Mouse (Mus musculus): ENCODE results near the gene Olfr1215.
"Not testable (repeated sequence)": the region's sequence is repeated elsewhere in the genome, so short reads cannot be mapped to it uniquely, and the experiment has no call there.

Gene Olfr1215

GRCm38 (mm10) chr2:89006873-89007272 lies at the start of gene Olfr1215:
Gene Olfr1215, minus strand, starts transcription at chr2:89006973.
- DNase-seq (ENCODE audit: extremely low spot score, low spot score) = no peak

GRCm38 (mm10) chr2:89031965-89032364 lies 25.2 kb upstream of the Olfr1215 start, which contains the start of gene Olfr1217:
Gene Olfr1217, minus strand, starts transcription at chr2:89032065.
- DNase-seq (ENCODE audit: extremely low spot score, low spot score) = no peak

- DNase-seq (ENCODE audit: extremely low spot score, low spot score) = not testable (repeated sequence)
Observed at GRCm38 (mm10) chr2:89021436-89021835, 14.7 kb upstream of the Olfr1215 start.

- DNase-seq (ENCODE audit: extremely low spot score, low spot score) = no peak
Observed at GRCm38 (mm10) chr2:89018240-89018639, 11.5 kb upstream of the Olfr1215 start, which contains the start of gene Olfr1216. Gene Olfr1216, minus strand, starts transcription at chr2:89018340.

- no peak for DNase-seq (ENCODE audit: extremely low spot score, low spot score)
Observed at GRCm38 (mm10) chr2:88992553-88992952, 14.2 kb downstream of the Olfr1215 start, which contains the start of gene Olfr1214. Gene Olfr1214, minus strand, starts transcription at chr2:88992653.

GRCm38 (mm10) chr2:88980181-88980580 lies 26.6 kb downstream of the Olfr1215 start, which contains the start of gene Gm13762:
Gene Gm13762, minus strand, starts transcription at chr2:88980281.
- no peak for DNase-seq (ENCODE audit: extremely low spot score, low spot score)

GRCm38 (mm10) chr2:88953669-88954068 lies 53.1 kb downstream of the Olfr1215 start, which contains the start of gene Olfr1212:
Gene Olfr1212, plus strand, starts transcription at chr2:88953969.
- no peak for DNase-seq (ENCODE audit: extremely low spot score, low spot score)

Measured in neural tube, embryonic 10.5 days (tissue).